10 mouse cellular contexts compared by ENCODE assay signal in the genomic region with DNA sequence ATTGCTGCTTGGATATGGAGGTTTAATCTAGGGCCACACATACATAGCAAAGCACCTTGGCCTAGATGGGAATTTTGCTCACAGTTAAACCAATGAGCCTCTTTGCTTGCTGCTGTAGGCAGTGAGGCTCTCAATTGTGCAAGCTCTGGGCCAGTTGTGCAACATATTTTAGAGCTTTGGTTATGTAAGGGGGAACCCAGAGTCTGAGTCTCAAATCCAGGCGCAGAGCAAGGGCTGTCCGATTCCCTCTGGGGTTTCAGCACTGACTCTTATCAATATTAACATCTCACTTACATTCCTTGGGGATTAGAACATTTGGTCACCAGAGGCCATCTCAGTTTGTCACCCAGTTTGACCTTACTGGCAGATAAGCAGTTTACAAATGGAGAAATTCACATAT. TPM values are rescaled to one million over a fixed set of nuclear protein-coding genes. Genes with fewer than 3 reads are reported as not detected.
DNase-seq lines count a peak whose midpoint lies in the region; ATAC-seq and TF ChIP-seq lines count a peak whose summit lies in the region.
"Had no signal": no experiment of that assay in that cellular context is flagged by ENCODE, and none has a peak within 500 bp of the region (broad histone marks: within the 10 kb centered on the region; RNA-seq: fewer than 3 reads in every experiment).

No protein-coding gene starts in this region.

- H3K4me2 ChIP-seq in heart, embryonic 11.5 days, result no peak overlapping the region
- no peak overlapping the region for H3K4me2 ChIP-seq in liver, embryonic 11.5 days
- H3K4me2 ChIP-seq in myocyte (ENCODE audit: low read depth), result no peak overlapping the region
- H3K4me2 ChIP-seq: embryonic facial prominence, embryonic 15.5 days had no signal

- H3K4me3 ChIP-seq in heart, embryonic 11.5 days (ENCODE audit: low read depth, low read length), result no peak overlapping the region
- no peak overlapping the region for H3K4me3 ChIP-seq in liver, embryonic 11.5 days (ENCODE audit: low read depth, low read length)
- no peak overlapping the region for H3K4me3 ChIP-seq in myocyte
- H3K4me3 ChIP-seq: embryonic facial prominence, embryonic 15.5 days had no signal

- TF ChIP-seq POLR2A in myocyte (IDR thresholded peaks at IDR 0.05; ENCODE audit: insufficient read length, low read depth), result no peak

- H3K4me1 ChIP-seq in heart, embryonic 11.5 days (ENCODE audit: control insufficient read depth, insufficient read depth, low read length), result peaks cover 13% of the 10 kb centered on the region; the same call in 1 of the 2 replicates
- H3K4me1 ChIP-seq in liver, embryonic 11.5 days (replicated peaks; ENCODE audit: control insufficient read depth, insufficient read depth, low read length), result peaks cover 13% of the 10 kb centered on the region
- H3K4me1 ChIP-seq: embryonic facial prominence, embryonic 15.5 days had no signal

- ATAC-seq in heart, embryonic 11.5 days (replicated peaks; ENCODE audit: insufficient number of reproducible peaks, low FRiP score, low TSS enrichment), result no peak
- ATAC-seq in liver, embryonic 11.5 days (replicated peaks; ENCODE audit: low FRiP score), result peak; percentile 42

- WGBS in heart, embryonic 11.5 days (ENCODE audit: insufficient replicate concordance), result 40% methylated on average over 2 of the region's 2 CpGs
- WGBS in liver, embryonic 11.5 days, result 55% methylated on average over 2 of the region's 2 CpGs

- no peak overlapping the region for H3ac ChIP-seq in myocyte (ENCODE audit: control insufficient read depth, insufficient read length)

- H3K79me2 ChIP-seq in myocyte (ENCODE audit: control insufficient read depth, insufficient read depth), result peaks cover 36% of the 10 kb centered on the region

- peak; percentile 29 for DNase-seq in heart, adult 8-10 months (ENCODE audit: low spot score)
- peak; percentile 63 for DNase-seq in adrenal gland, postnatal 25 days
- no peak for DNase-seq in liver, embryonic 11.5 days (ENCODE audit: low spot score)
- DNase-seq in thymus, postnatal 25 days, result no peak
- no peak for DNase-seq in right cerebral cortex, postnatal 25 days
- no peak for DNase-seq in thymus, postnatal 4 days
- DNase-seq: left cerebral cortex, postnatal 4 days had no signal

- H3K9ac ChIP-seq in heart, embryonic 11.5 days (ENCODE audit: low read depth, low read length), result no peak overlapping the region
- H3K9ac ChIP-seq in liver, embryonic 11.5 days (ENCODE audit: low read depth, low read length), result no peak overlapping the region
- H3K9ac ChIP-seq: embryonic facial prominence, embryonic 15.5 days had no signal

- no peak overlapping the region for H3K27ac ChIP-seq in heart, embryonic 11.5 days (ENCODE audit: low read depth, low read length)
- H3K27ac ChIP-seq in liver, embryonic 11.5 days (ENCODE audit: low read depth, low read length), result no peak overlapping the region
- H3K27ac ChIP-seq: embryonic facial prominence, embryonic 15.5 days had no signal

- H3K9me3 ChIP-seq in heart, embryonic 11.5 days (replicated peaks; ENCODE audit: control insufficient read depth, low read length), result 0 out of 2 replicates have a peak, but pooled peaks cover 3% of the 10 kb centered on the region
- no peaks in the 10 kb centered on the region; the same call in none of the 2 replicates for H3K9me3 ChIP-seq in liver, embryonic 11.5 days (ENCODE audit: control insufficient read depth, low read length)
- H3K9me3 ChIP-seq: embryonic facial prominence, embryonic 15.5 days had no signal

- H3K27me3 ChIP-seq in heart, embryonic 11.5 days (ENCODE audit: control insufficient read depth, insufficient read depth, low read length), result no peaks in the 10 kb centered on the region
- H3K27me3 ChIP-seq in liver, embryonic 11.5 days (replicated peaks; ENCODE audit: control insufficient read depth, insufficient read depth, low read length), result no peaks in the 10 kb centered on the region
- no peaks in the 10 kb centered on the region for H3K27me3 ChIP-seq in myocyte (ENCODE audit: control insufficient read depth, insufficient read depth, insufficient read length)
- H3K27me3 ChIP-seq: embryonic facial prominence, embryonic 15.5 days had no signal

- H3K36me3 ChIP-seq in heart, embryonic 11.5 days (ENCODE audit: control insufficient read depth, insufficient read depth, low read length), result no peaks in the 10 kb centered on the region
- H3K36me3 ChIP-seq in liver, embryonic 11.5 days (ENCODE audit: control insufficient read depth, insufficient read depth, low read length), result no peaks in the 10 kb centered on the region
- no peaks in the 10 kb centered on the region for H3K36me3 ChIP-seq in myocyte (ENCODE audit: control insufficient read depth, insufficient read depth)
- H3K36me3 ChIP-seq: embryonic facial prominence, embryonic 15.5 days had no signal

TF ChIP-seq in myocyte, 11 proteins besides CTCF, POLR2A, EP300 and RAD21:
- TF ChIP-seq MYOD1 (IDR thresholded peaks at IDR 0.05; ENCODE audit: control insufficient read depth in 1 of 3, insufficient read length in 2 of 3, low read depth in 2 of 3), result no peak
- no peak for TF ChIP-seq TCF12 (IDR thresholded peaks at IDR 0.05; ENCODE audit: insufficient read depth, poor library complexity, severe bottlenecking)
- no peak for TF ChIP-seq E2F4 (IDR thresholded peaks at IDR 0.05; ENCODE audit: insufficient read depth)
- TF ChIP-seq SRF (IDR thresholded peaks at IDR 0.05; ENCODE audit: control insufficient read depth, insufficient read length, low read depth), result no peak
- TF ChIP-seq MYOG (IDR thresholded peaks at IDR 0.05; ENCODE audit: control insufficient read depth in 1 of 3, insufficient read depth in 1 of 3, insufficient read length in 2 of 3, low read depth in 2 of 3), result no peak
- no peak for TF ChIP-seq USF1 (IDR thresholded peaks at IDR 0.05; ENCODE audit: low read depth)
- peak; percentile 38; the same call in 1 of the 2 replicates for TF ChIP-seq CEBPB (IDR thresholded peaks at IDR 0.05; ENCODE audit: insufficient read depth, poor library complexity, severe bottlenecking)

RNA-seq across cellular contexts. Expression of gene Aco1, which starts 13.3 kb away (rescaled TPM):
- 10 to 100 TPM; 24.3 to 30.2 (median 26.3) TPM for total RNA-seq in heart, adult 8-10 months (2022)
- polyA plus RNA-seq in heart, embryonic 11.5 days (2014; fragmentation: Nextera tagmentation; extraction: Ambion mirVana), result 32.1 and 33.0 TPM in 2 replicates
- 161 and 187 TPM in 2 replicates for total RNA-seq in adrenal gland, postnatal 25 days (2021)
- 36.7 and 42.1 TPM in 2 replicates for polyA plus RNA-seq in liver, embryonic 11.5 days (2014; fragmentation: Nextera tagmentation; extraction: Ambion mirVana)
- 35.5 TPM for polyA plus RNA-seq in myocyte (2012; fragmentation: generic; extraction: Trizol)

Comparison
In these comparisons a context has a peak if more than half of its experiments do, and no peak if none do; other contexts are left out.
1. DNase-seq: peak in heart, adult 8-10 months (single experiment) and adrenal gland, postnatal 25 days (single experiment); none in liver, embryonic 11.5 days (single experiment), thymus, postnatal 25 days (single experiment), right cerebral cortex, postnatal 25 days (single experiment) and thymus, postnatal 4 days (single experiment).